ENCODE assay signal across 7 mouse cellular contexts in the genomic region with DNA sequence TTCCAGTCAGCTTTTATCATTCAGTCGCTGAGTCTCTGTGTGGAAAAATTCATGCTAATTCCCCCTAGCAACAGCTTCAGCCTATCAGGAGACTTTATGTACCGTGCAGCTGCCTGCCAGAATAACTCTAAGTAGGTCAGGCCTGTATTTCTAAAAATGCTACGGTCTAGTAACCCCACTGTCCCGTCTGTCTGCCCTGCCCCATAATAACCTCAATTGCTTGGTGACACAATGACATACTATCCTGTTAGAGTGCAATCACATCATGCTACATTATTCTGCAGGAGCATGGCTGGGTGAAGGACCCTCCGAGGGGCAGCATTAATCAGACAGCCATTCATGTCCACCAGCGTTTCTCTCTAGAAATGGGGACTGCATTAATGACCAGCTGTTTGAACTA.
A peak's percentile ranks its signal among the peaks of the same experiment; 100 is the strongest.
DNase-seq lines count a peak whose midpoint lies in the region; ATAC-seq lines count a peak whose summit lies in the region.

No protein-coding gene starts in this region.

- no peak overlapping the region for H3K4me3 ChIP-seq in embryonic facial prominence, embryonic 10.5 days
- no peak overlapping the region for H3K4me3 ChIP-seq in heart, embryonic 10.5 days
- 0 out of 2 replicates have a peak overlapping the region, but pooled peaks have one; percentile 3 for H3K4me3 ChIP-seq in kidney, embryonic 16.5 days (ENCODE audit: low read length)
- no peak overlapping the region for H3K4me3 ChIP-seq in limb, embryonic 12.5 days (replicated peaks)

- peak; percentile 46 for DNase-seq in cerebellum, adult 11-12 months
- DNase-seq in embryonic facial prominence, embryonic 10.5 days (ENCODE audit: low spot score): peak; percentile 51
- DNase-seq in heart, embryonic 10.5 days (ENCODE audit: low spot score): no peak
- peak; percentile 52 to 62 for DNase-seq in right cerebral cortex, adult 2 months (ENCODE audit: low spot score in 2 of 2)
- no peak for DNase-seq in T-cell, adult 2 months (ENCODE audit: low spot score)

- 19% methylated on average over 6 of the region's 6 CpGs for WGBS in embryonic facial prominence, embryonic 10.5 days
- 32% methylated on average over 6 of the region's 6 CpGs for WGBS in heart, embryonic 10.5 days
- 7% methylated on average over 6 of the region's 6 CpGs for WGBS in kidney, embryonic 16.5 days
- WGBS in limb, embryonic 12.5 days: 17% methylated on average over 6 of the region's 6 CpGs

- H3K36me3 ChIP-seq in embryonic facial prominence, embryonic 10.5 days (replicated peaks): no peaks in the 10 kb centered on the region
- no peaks in the 10 kb centered on the region for H3K36me3 ChIP-seq in heart, embryonic 10.5 days
- no peaks in the 10 kb centered on the region for H3K36me3 ChIP-seq in kidney, embryonic 16.5 days (ENCODE audit: insufficient read depth, low read length)
- no peaks in the 10 kb centered on the region for H3K36me3 ChIP-seq in limb, embryonic 12.5 days

- H3K9ac ChIP-seq in kidney, embryonic 16.5 days (replicated peaks; ENCODE audit: low read length): no peak overlapping the region
- no peak overlapping the region for H3K9ac ChIP-seq in limb, embryonic 12.5 days (replicated peaks)

- peak overlapping the region; percentile 53 for H3K4me2 ChIP-seq in kidney, embryonic 16.5 days (replicated peaks; ENCODE audit: low read depth, low read length)
- H3K4me2 ChIP-seq in limb, embryonic 12.5 days: peak overlapping the region; percentile 53

- ATAC-seq in kidney, embryonic 16.5 days (ENCODE audit: low FRiP score, low TSS enrichment): peak; percentile 86
- 0 out of 2 replicates have a peak, but pooled peaks have one; percentile 30 for ATAC-seq in limb, embryonic 12.5 days (ENCODE audit: insufficient number of reproducible peaks, insufficient read depth, low FRiP score, low TSS enrichment, low read depth)

- H3K27ac ChIP-seq in embryonic facial prominence, embryonic 10.5 days (replicated peaks): peak overlapping the region; percentile 87
- peak overlapping the region; percentile 42; the same call in 1 of the 2 replicates for H3K27ac ChIP-seq in heart, embryonic 10.5 days
- peak overlapping the region; percentile 97 for H3K27ac ChIP-seq in kidney, embryonic 16.5 days (ENCODE audit: low read length)
- peak overlapping the region; percentile 97 for H3K27ac ChIP-seq in limb, embryonic 12.5 days

- H3K4me1 ChIP-seq in embryonic facial prominence, embryonic 10.5 days: peaks cover 59% of the 10 kb centered on the region
- H3K4me1 ChIP-seq in heart, embryonic 10.5 days: peaks cover 51% of the 10 kb centered on the region
- H3K4me1 ChIP-seq in kidney, embryonic 16.5 days (ENCODE audit: insufficient read depth, low read length): peaks cover 42% of the 10 kb centered on the region
- H3K4me1 ChIP-seq in limb, embryonic 12.5 days (replicated peaks): peaks cover 48% of the 10 kb centered on the region

- no peaks in the 10 kb centered on the region for H3K9me3 ChIP-seq in embryonic facial prominence, embryonic 10.5 days
- no peaks in the 10 kb centered on the region for H3K9me3 ChIP-seq in heart, embryonic 10.5 days
- no peaks in the 10 kb centered on the region for H3K9me3 ChIP-seq in kidney, embryonic 16.5 days (ENCODE audit: low read length)
- H3K9me3 ChIP-seq in limb, embryonic 12.5 days: no peaks in the 10 kb centered on the region

- H3K27me3 ChIP-seq in embryonic facial prominence, embryonic 10.5 days (replicated peaks; ENCODE audit: low read depth, poor library complexity, severe bottlenecking): no peaks in the 10 kb centered on the region
- H3K27me3 ChIP-seq in heart, embryonic 10.5 days (ENCODE audit: insufficient read depth, poor library complexity, severe bottlenecking): no peaks in the 10 kb centered on the region
- H3K27me3 ChIP-seq in kidney, embryonic 16.5 days (ENCODE audit: insufficient read depth, low read length): no peaks in the 10 kb centered on the region
- no peaks in the 10 kb centered on the region for H3K27me3 ChIP-seq in limb, embryonic 12.5 days

Comparison
In these comparisons a context has a peak if more than half of its experiments do, and no peak if none do; other contexts are left out.
1. DNase-seq: peak in cerebellum, adult 11-12 months (single experiment), embryonic facial prominence, embryonic 10.5 days (single experiment) and right cerebral cortex, adult 2 months (2 of 2); none in heart, embryonic 10.5 days (single experiment) and T-cell, adult 2 months (single experiment).
2. H3K27ac ChIP-seq: peak in every context shown above with its lines; median percentile 97 in kidney, embryonic 16.5 days; 97 in limb, embryonic 12.5 days; 87 in embryonic facial prominence, embryonic 10.5 days; 42 in heart, embryonic 10.5 days.